Mouse (Mus musculus): ENCODE results near the gene Gm4881.
"Not testable (repeated sequence)": the region's sequence is repeated elsewhere in the genome, so short reads cannot be mapped to it uniquely, and the experiment has no call there.

The Gm4881 gene

GRCm38 (mm10) chr7:24896269-24896668 lies 48.0 kb downstream of the Gm4881 start:
- DNase-seq (ENCODE audit: extremely low spot score, low spot score) = no peak

- DNase-seq (ENCODE audit: extremely low spot score, low spot score) = not testable (repeated sequence)
Observed at GRCm38 (mm10) chr7:24895749-24896148, 48.5 kb downstream of the Gm4881 start.

- no peak for DNase-seq (ENCODE audit: extremely low spot score, low spot score)
Observed at GRCm38 (mm10) chr7:24892125-24892583, 52.1 kb downstream of the Gm4881 start.

DNA sequence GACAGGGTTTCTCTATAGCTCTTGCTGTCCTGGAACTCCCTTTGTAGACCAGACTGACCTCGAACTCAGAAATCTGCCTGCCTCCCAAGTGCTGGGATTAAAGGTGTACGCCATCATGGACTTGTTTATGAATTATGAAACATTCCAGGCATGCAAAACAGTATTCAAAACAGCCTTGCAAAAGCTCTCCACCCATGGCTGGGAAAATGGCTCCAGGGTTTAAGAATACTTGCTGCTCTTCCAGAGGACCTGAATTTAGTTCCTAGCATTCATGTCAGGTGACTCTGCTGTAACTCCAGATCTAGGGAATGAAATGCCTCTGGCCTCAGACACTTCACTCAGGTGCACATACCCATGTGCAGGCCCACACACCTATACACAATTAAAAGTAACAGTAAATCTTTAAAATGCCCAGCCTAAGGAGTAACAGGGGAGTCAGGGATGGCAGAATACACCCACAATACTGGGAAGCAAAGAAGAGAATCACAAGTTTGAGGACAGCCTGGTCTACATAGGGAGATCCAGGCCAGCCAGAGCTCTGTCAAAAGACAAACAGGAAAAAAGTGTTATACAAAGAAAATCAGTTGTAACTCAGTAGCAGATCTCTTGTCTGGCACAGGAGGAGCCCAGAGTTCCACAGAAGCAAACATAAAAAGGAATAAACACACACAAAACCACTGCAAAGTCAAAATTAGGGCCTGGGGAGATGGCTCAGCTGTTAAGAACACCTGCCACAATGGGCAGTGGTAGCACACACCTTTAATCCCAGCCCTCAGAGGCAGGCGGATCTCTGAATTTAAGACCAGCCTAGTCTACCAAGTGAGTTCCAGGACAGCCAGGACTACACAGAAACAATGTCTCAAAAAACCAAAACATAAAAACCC lies 52.8 kb downstream of the Gm4881 start:
- no peak for DNase-seq (ENCODE audit: extremely low spot score, low spot score)

- DNase-seq (ENCODE audit: extremely low spot score, low spot score) = peak; percentile 79
Observed at GRCm38 (mm10) chr7:24890281-24891216, 53.7 kb downstream of the Gm4881 start.

DNA sequence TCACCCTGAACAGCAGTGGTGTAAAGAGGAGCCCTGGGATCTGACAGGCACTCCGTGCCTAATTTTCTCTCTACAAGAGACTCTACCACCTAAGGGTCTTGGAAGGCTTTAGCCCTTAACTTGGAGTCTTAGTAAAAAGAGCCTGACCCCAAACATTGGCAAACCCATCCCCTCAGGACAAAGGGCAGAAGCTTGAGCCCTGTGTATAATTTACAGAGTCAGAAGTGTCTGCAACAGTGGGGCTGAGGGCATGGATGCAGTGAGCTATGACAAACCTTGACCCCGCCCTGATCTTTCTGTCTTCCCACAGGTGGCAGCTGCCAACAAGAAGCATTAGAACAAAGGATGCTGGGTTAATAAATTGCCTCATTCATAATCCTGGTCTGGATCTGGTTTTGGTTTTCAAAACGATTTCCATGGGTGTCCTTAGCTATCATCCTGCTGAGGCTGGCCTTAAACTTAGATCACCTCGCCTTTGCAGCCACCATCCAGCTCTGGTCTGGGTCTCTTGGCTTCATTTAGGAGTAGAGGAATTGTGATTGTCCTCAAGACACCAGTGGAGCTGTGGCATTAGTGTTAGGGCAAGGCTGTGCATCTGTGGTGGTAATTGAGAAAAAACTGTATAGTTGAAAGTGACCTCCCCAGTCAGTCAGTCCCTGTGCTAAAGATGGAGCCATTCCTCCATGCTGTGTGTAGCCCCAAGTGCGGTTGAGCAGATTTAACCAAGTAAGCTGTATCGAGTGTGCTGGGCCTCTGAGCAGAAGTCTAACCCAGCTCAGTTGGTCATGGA lies 54.7 kb downstream of the Gm4881 start:
- DNase-seq (ENCODE audit: extremely low spot score, low spot score) = no peak

DNA sequence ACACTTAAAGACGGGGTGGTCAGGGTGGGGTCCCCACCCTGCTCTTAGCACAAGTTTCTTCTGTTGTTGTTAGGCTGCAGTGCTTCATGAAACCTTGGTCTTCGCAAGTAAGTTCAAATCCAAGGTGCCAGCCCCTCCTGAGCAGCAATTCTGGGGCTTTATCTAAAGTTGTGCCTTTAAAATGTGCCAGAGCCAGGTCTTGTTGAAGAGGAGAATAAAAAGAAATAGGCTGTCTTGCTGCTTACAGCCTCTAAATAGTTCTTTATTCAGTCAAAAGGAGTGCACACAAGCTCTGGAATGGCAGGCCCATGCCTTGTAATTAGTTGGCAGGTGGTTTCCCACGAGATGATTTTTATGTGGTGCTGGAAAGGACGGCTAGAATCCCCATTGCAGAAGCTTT lies 57.2 kb downstream of the Gm4881 start:
- DNase-seq (ENCODE audit: extremely low spot score, low spot score) = no peak

DNA sequence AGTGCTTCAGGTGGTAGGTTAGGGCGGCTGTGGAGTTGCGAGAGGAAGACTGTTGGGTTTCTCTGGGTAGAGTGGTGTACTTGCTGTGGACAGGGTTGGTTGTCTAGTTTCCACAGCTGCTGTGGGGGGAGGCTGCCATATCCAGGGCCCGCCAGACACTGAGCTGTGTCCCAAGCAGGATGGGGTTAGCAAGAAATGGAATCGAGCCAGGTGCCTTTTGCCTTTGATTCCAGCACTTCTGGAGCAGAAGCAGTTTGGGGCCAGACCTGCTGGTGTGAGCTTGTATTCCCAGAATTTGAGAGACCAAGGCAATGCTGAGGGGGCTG lies 58.0 kb downstream of the Gm4881 start:
- DNase-seq (ENCODE audit: extremely low spot score, low spot score) = no peak

- no peak for DNase-seq (ENCODE audit: extremely low spot score, low spot score)
Observed at GRCm38 (mm10) chr7:24885468-24886307, 58.6 kb downstream of the Gm4881 start.

DNA sequence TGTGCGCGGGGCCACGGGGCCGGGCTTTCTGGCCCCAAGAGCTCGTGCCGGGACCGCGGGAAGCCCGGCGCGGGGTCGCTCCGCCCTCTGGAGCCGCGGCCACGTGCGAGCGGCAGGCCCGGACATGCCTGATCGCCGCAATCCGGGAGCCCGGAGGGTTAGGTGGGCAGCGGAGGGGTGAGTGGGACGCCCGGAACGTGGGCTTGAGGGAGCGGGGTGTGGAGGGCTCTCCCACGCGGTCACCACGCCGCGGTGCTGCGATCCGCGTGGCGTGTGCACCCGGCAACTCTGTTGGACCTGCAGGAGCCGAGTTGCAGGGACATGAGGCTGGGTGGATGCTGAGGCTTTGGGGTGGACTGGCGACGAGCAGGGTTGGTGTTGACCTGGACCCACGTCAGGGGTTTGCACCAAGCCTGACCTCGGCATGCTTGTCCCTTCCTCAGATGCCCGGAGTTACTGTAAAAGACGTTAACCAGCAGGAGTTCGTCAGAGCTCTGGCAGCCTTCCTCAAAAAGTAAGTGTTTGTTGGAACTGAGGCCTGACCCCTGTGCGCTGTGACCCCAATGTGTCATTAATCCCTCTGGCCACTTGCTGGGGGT lies 59.5 kb downstream of the Gm4881 start:
- no peak for DNase-seq (ENCODE audit: extremely low spot score, low spot score)

GRCm38 (mm10) chr7:24883896-24884692 lies 60.2 kb downstream of the Gm4881 start, which contains the start of gene Rps19:
Gene Rps19 (plus strand): TSS chr7:24884371.
- DNase-seq (ENCODE audit: extremely low spot score, low spot score) = peak; percentile 98

DNA sequence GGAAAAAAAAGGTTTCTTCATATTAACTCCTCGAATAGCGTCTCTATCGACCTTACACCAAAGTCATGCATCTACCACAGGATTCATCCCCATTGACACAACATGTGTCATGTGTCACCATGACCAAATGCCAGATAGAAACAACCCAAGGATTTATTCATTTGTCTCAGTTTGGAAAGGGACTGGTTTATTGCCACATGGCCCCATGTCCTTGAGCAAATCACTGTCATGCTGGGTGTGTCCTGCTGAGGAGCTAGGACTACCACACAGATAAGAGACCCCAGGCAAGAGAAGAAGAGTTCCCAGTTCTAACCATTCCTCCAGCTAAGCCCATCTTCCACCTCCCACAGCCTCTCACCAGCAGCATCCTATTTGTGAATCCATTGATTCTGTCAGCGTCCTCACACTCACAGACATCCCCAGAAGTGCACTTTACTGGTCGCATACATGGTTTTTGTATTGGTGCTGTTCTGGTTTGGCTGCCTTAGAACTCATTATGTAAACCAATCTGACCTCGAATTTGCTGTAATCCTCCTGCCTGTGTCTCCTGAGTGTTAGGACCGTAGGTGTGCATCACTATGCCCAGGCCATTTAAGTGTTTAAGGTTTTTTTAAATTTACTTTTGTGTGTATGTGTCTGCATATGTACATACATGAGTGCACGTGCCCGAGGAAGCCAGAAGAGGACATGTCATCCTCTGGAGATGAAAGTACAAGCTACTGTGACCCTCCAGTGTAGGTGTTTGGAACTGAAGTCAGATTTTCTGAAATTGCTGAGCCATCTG lies 61.7 kb downstream of the Gm4881 start:
- no peak for DNase-seq (ENCODE audit: extremely low spot score, low spot score)

DNA sequence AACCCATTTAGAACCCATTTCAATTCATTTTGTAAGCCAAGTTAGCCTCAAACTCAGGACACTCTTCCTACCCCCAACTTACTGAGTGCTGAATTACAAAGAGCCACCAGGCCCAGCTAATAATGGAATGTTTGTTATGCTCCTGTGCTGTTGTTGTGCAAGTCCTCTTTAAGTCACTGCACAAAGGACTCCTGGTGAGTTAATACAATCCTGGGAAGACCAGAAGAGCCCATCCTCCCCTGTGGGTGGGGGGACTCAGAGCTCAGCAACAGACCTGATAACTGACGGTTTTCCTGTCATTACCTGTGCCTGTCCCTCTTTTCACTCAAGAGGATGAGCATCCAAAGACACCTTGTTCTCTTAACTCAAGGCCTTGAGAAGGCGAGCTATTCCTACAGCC lies 64.7 kb downstream of the Gm4881 start:
- DNase-seq (ENCODE audit: extremely low spot score, low spot score) = no peak

DNA sequence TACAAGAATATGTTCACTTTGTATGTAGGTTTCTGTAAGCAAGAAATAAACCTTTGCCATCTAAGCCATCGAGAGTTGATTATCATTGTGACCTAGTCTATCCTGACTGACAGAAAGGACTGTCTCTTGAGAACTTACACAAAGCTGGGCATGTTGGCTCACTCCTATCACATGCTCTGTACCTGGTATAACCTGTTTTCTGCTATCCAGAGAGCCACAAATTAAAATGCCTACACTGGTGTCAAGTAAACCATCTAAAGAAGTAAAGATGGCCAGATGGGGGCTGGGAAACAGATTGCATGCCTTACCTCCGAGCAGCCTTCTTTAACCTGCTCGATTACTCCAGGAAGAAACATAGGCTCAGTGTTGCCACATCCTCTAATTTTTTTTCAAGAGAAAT lies 66.7 kb downstream of the Gm4881 start:
- no peak for DNase-seq (ENCODE audit: extremely low spot score, low spot score)

Measured in neural tube, embryonic 10.5 days (tissue).